ENCODE assay signal across 28 mouse cellular contexts in the genomic region with DNA sequence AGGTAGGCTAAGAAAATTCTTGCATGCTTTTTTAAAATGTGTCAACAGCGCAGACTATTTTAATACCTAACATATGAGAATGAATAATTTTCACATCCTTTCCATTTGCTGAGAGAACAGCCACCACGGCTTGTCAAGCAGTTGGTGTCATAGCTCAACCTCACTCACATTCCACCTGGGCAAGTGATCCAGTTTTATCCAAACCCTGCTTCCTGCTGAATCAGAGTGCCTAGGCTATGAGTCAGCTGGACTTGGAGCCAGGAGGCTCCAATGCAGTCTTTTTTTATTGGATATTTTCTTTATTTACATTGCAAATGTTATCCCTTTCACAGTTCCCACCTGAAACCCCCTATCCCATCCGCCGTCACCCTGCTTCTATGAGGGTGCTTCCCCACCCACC.
A peak's percentile ranks its signal among the peaks of the same experiment; 100 is the strongest.
DNase-seq lines count a peak whose midpoint lies in the region; TF ChIP-seq lines count a peak whose summit lies in the region.
"Had no signal": no experiment of that assay in that cellular context is flagged by ENCODE, and none has a peak within 500 bp of the region (broad histone marks: within the 10 kb centered on the region; RNA-seq: fewer than 3 reads in every experiment).

No protein-coding gene starts in this region.

- H3K79me2 ChIP-seq in C2C12 (ENCODE audit: control insufficient read depth, insufficient read depth) (no peaks in the 10 kb centered on the region), myocyte (ENCODE audit: control insufficient read depth, insufficient read depth) (no peaks in the 10 kb centered on the region)

- TF ChIP-seq CTCF in C2C12 (IDR thresholded peaks at IDR 0.05; ENCODE audit: control insufficient read depth, insufficient read depth, insufficient read length), result no peak

- H3K27me3 ChIP-seq in C2C12 (ENCODE audit: control insufficient read depth, insufficient read depth, insufficient read length), result no peaks in the 10 kb centered on the region
- H3K27me3 ChIP-seq in myocyte (ENCODE audit: control insufficient read depth, insufficient read depth, insufficient read length), result no peaks in the 10 kb centered on the region
- H3K27me3 ChIP-seq: embryonic facial prominence, embryonic 13.5 days; forebrain, embryonic 12.5 days; heart, embryonic 12.5 days; heart, embryonic 15.5 days; hindbrain, embryonic 13.5 days; intestine, embryonic 15.5 days had no signal

- DNase-seq in NIH3T3 (ENCODE audit: low read depth), result peak; percentile 11
- no peak for DNase-seq in frontal cortex, postnatal 10 days (ENCODE audit: low spot score in 2 of 2)
- DNase-seq in heart, adult 9 months (ENCODE audit: low spot score in 2 of 2), result no peak
- no peak for DNase-seq in thymus, postnatal 14 days
- DNase-seq: adrenal gland, adult 8-10 months; adrenal gland, postnatal 25 days; B cell, adult 2 months; cerebellum, adult 11 months; cerebellum, adult 8-10 months; cerebellum, postnatal 10 days; cerebellum, postnatal 36 days; embryo, embryonic 11 days; gastrocnemius, adult 2 months; gastrocnemius, postnatal 14 days; heart, postnatal 10 days; heart, postnatal 36 days; kidney, adult 11 months had no signal

- H3ac ChIP-seq in C2C12 (ENCODE audit: control insufficient read depth, insufficient read length, low read depth) (no peak overlapping the region), myocyte (ENCODE audit: control insufficient read depth, insufficient read length) (no peak overlapping the region)

- H3K4me2 ChIP-seq in myocyte (ENCODE audit: low read depth), result no peak overlapping the region
- H3K4me2 ChIP-seq: embryonic facial prominence, embryonic 13.5 days; forebrain, embryonic 12.5 days; heart, embryonic 12.5 days; heart, embryonic 15.5 days; hindbrain, embryonic 13.5 days; intestine, embryonic 15.5 days had no signal

- H3K79me3 ChIP-seq in C2C12 (ENCODE audit: low read depth), result no peaks in the 10 kb centered on the region

- H3K4me3 ChIP-seq in C2C12 (ENCODE audit: insufficient read depth, poor library complexity, severe bottlenecking) (no peak overlapping the region), myocyte (no peak overlapping the region)
- H3K4me3 ChIP-seq: embryonic facial prominence, embryonic 10.5 days; embryonic facial prominence, embryonic 13.5 days; erythroblast, embryonic 14.5 days; forebrain, embryonic 12.5 days; gastrocnemius, adult 2 months; heart, embryonic 12.5 days; heart, embryonic 15.5 days; hindbrain, embryonic 10.5 days; hindbrain, embryonic 13.5 days; intestine, embryonic 15.5 days had no signal

- no peak for TF ChIP-seq POLR2A in myocyte (IDR thresholded peaks at IDR 0.05; ENCODE audit: insufficient read length, low read depth)

- H3K36me3 ChIP-seq in C2C12 (ENCODE audit: control insufficient read depth, insufficient read depth) (no peaks in the 10 kb centered on the region), myocyte (ENCODE audit: control insufficient read depth, insufficient read depth) (no peaks in the 10 kb centered on the region)
- H3K36me3 ChIP-seq: embryonic facial prominence, embryonic 10.5 days; embryonic facial prominence, embryonic 13.5 days; forebrain, embryonic 12.5 days; heart, embryonic 12.5 days; heart, embryonic 15.5 days; hindbrain, embryonic 10.5 days; hindbrain, embryonic 13.5 days; intestine, embryonic 15.5 days had no signal

TF ChIP-seq in C2C12, 6 proteins besides CTCF, POLR2A, EP300 and RAD21:
- TF ChIP-seq MYOD1 (IDR thresholded peaks at IDR 0.05; ENCODE audit: control insufficient read depth, insufficient read length, low read depth) (peak; percentile 64), FOSL1 (IDR thresholded peaks at IDR 0.05; ENCODE audit: insufficient read depth, low read length, poor library complexity, severe bottlenecking) (no peak)
TF ChIP-seq in C2C12: peak in this region for 1.

TF ChIP-seq in myocyte, 11 proteins besides CTCF, POLR2A, EP300 and RAD21:
- TF ChIP-seq REST (IDR thresholded peaks at IDR 0.05; ENCODE audit: insufficient read depth, insufficient read length), result no peak
- no peak for TF ChIP-seq SRF (IDR thresholded peaks at IDR 0.05; ENCODE audit: control insufficient read depth, insufficient read length, low read depth)
- TF ChIP-seq MYOD1 (IDR thresholded peaks at IDR 0.05; ENCODE audit: control insufficient read depth in 1 of 3, insufficient read length in 2 of 3, low read depth in 2 of 3), result peak in 2 of 3 experiments; percentile 33 to 63
